Mouse (Mus musculus): Measurements from ENCODE around the gene Gxylt1. TPM values are rescaled to one million over a fixed set of nuclear protein-coding genes. Genes with fewer than 3 reads are reported as not detected.
"Not testable (repeated sequence)": the region's sequence is repeated elsewhere in the genome, so short reads cannot be mapped to it uniquely, and the experiment has no call there.

Gene Gxylt1
- total and polyA plus RNA-seq, 2 experiments from 2014 or later = 3.1 to 4.0 TPM

DNA sequence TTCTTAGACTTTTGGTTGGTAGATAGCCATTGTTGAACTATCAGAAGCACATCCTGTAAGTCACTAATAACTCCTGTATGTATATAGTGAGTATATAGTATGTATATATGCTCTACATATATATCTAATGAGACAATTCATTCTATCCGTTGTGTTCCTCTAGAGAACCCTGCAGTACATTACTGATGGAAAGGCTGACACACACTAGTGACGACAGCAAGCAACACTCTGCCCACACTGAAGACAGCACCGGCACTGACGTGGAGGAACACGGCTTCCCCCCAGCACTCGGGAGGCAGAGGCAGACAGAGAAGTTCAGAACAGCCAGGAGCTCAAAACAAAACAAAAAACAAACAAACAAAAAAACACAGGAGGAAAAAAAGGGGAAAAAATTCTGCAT lies 22.6 kb downstream of the Gxylt1 start:
- Histone ChIP-seq H3K27ac (no peak overlapping the region), H3K4me3 (ENCODE audit: low read length) (no peak overlapping the region), H3K27me3 (ENCODE audit: insufficient read depth, low read length) (no peaks in the 10 kb centered on the region), H3K9ac (replicated peaks; ENCODE audit: low read length) (no peak overlapping the region), H3K4me1 (ENCODE audit: insufficient read depth, low read length) (no peaks in the 10 kb centered on the region), H3K36me3 (ENCODE audit: insufficient read depth, low read length) (peaks cover 17% of the 10 kb centered on the region; the same call in 1 of the 2 replicates), H3K9me3 (ENCODE audit: low read length) (no peaks in the 10 kb centered on the region), H3K4me2 (ENCODE audit: low read depth, low read length) (no peak overlapping the region)
- no peak for TF ChIP-seq CTCF (IDR thresholded peaks at IDR 0.05; ENCODE audit: low read depth)
- 89% methylated on average over 6 of the region's 6 CpGs for WGBS
- no peak for DNase-seq (ENCODE audit: low spot score)
- no peak for ATAC-seq

DNA sequence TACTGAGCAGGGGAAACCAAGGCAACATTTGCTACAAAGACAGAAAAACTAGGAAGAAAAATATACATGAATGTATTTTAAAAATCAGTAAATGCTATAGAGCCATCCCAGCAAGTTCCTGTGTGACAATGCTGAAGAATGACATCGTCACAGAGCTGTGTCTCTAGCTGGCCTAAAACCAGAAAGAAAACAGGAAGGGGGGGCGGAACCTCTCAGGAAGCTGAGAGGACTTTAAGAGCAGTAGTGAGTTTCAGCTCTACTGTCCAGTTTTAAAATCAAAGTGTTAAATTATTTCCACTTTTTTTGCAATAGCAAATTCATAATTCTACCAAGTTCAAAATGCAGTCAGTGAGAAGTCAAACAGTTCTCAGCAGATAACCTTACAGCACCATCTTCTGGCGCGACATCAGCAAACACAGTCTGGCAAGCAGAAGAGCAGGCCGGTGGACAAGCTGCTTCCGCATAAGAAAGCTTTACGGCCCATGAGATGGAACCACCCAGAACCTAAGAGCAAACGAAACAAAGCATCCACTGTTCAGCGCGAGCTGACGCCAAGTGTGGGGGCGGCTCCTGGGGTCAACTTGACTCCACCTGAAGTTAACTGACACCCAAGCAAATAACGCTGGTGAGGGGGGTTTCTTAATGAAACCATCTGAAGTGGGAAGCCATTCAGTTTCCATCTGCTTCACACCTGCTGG lies 23.3 kb downstream of the Gxylt1 start:
- no peaks in the 10 kb centered on the region for H3K4me1 ChIP-seq (ENCODE audit: insufficient read depth, low read length)
- no peak overlapping the region for H3K9ac ChIP-seq (replicated peaks; ENCODE audit: low read length)
- TF ChIP-seq CTCF (IDR thresholded peaks at IDR 0.05; ENCODE audit: low read depth) = peak; percentile 63
- no peaks in the 10 kb centered on the region for H3K9me3 ChIP-seq (ENCODE audit: low read length)
- DNase-seq (ENCODE audit: low spot score) (peak; percentile 66), ATAC-seq (0 out of 2 replicates have a peak, but pooled peaks have one; percentile 47)
- H3K27me3 ChIP-seq (ENCODE audit: insufficient read depth, low read length) = no peaks in the 10 kb centered on the region
- H3K4me2 ChIP-seq (ENCODE audit: low read depth, low read length) = no peak overlapping the region
- H3K36me3 ChIP-seq (ENCODE audit: insufficient read depth, low read length) = peaks cover 10% of the 10 kb centered on the region; the same call in 1 of the 2 replicates
- H3K27ac ChIP-seq = no peak overlapping the region
- WGBS = 61% methylated on average over 13 of the region's 13 CpGs
- H3K4me3 ChIP-seq (ENCODE audit: low read length) = no peak overlapping the region

DNA sequence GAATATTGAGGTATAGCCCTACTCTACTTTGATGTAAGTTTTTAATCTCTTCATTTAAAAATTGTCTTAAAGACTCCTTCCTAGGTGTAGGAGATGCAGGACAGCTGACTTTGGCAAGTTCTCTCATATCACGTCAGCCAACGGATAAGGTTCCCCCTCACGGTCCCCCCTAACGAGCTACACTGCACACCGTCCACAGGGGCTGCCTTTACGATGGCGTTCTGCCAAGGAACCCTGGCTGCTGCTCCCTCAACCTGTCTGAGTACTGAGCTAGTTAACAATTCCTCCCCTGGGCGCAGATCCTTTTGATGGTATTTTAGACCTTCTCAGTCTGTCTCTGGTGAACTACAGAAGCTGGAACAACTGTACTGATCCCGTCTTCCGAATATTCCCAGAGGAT lies 31.8 kb downstream of the Gxylt1 start:
- H3K4me3 ChIP-seq (ENCODE audit: low read length) = no peak overlapping the region
- H3K27ac ChIP-seq = no peak overlapping the region
- H3K4me1 ChIP-seq (ENCODE audit: insufficient read depth, low read length) = no peaks in the 10 kb centered on the region
- H3K36me3 ChIP-seq (ENCODE audit: insufficient read depth, low read length) = no peaks in the 10 kb centered on the region; the same call in 1 of the 2 replicates
- H3K27me3 ChIP-seq (ENCODE audit: insufficient read depth, low read length) = no peaks in the 10 kb centered on the region
- TF ChIP-seq CTCF (IDR thresholded peaks at IDR 0.05; ENCODE audit: low read depth) = no peak
- no peaks in the 10 kb centered on the region for H3K9me3 ChIP-seq (ENCODE audit: low read length)
- no peak for DNase-seq (ENCODE audit: low spot score)
- no peak overlapping the region for H3K9ac ChIP-seq (replicated peaks; ENCODE audit: low read length)
- no peak overlapping the region for H3K4me2 ChIP-seq (ENCODE audit: low read depth, low read length)
- WGBS = 64% methylated on average over 10 of the region's 10 CpGs
- no peak for ATAC-seq

DNA sequence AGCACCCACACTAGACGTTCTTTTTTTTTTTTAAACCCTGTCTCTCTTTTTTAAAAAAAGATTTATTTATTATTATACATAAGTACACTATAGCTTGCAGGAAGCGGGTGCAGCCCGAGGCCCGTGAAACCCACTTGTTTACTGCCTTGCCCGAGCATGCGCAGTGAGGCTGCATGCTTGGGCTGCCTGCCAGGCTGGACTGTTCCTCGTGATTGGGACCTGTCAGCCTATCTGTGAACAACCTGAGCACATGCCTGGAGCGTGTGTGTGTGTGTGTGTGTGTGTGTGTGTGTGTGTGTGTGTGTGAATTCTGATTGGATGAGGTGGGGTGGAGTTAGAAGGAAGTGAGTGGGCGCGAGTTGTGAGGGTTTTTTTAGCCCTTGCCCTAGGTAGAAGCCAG lies 38.5 kb downstream of the Gxylt1 start:
- not testable (repeated sequence) for H3K9ac ChIP-seq (replicated peaks; ENCODE audit: low read length); DNase-seq (ENCODE audit: low spot score); H3K27me3 ChIP-seq (ENCODE audit: insufficient read depth, low read length); ATAC-seq; H3K4me2 ChIP-seq (ENCODE audit: low read depth, low read length); H3K9me3 ChIP-seq (ENCODE audit: low read length); H3K4me1 ChIP-seq (ENCODE audit: insufficient read depth, low read length); H3K36me3 ChIP-seq (ENCODE audit: insufficient read depth, low read length); H3K4me3 ChIP-seq (ENCODE audit: low read length); H3K27ac ChIP-seq
- 93% methylated on average over 10 of the region's 10 CpGs for WGBS

DNA sequence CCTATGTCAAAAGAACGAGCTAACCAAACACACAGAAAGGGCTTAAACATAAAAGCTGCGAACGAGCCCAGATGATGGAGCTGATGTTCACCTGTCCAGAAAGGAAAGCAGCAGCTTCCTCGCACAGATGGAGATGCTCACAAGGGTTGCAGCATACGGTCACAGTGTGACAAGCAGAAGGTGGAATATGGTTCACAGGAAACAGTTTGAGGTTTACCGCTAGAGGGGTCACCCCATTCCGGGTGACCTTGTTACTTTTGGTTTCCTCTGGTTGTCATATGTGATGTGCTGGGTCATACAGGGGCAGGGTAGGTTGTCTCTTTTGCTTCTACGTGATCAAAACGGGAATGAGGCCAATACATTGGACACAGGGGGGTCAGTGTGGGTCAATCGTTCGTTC lies 46.0 kb downstream of the Gxylt1 start:
- Histone ChIP-seq H3K4me1 (ENCODE audit: insufficient read depth, low read length) (no peaks in the 10 kb centered on the region), H3K9ac (replicated peaks; ENCODE audit: low read length) (no peak overlapping the region), H3K36me3 (ENCODE audit: insufficient read depth, low read length) (no peaks in the 10 kb centered on the region), H3K27ac (no peak overlapping the region), H3K9me3 (ENCODE audit: low read length) (no peaks in the 10 kb centered on the region), H3K4me2 (ENCODE audit: low read depth, low read length) (no peak overlapping the region), H3K4me3 (ENCODE audit: low read length) (no peak overlapping the region), H3K27me3 (ENCODE audit: insufficient read depth, low read length) (no peaks in the 10 kb centered on the region)
- WGBS = 76% methylated on average over 11 of the region's 11 CpGs
- TF ChIP-seq CTCF (IDR thresholded peaks at IDR 0.05; ENCODE audit: low read depth) = no peak
- ATAC-seq (no peak), DNase-seq (ENCODE audit: low spot score) (no peak)

DNA sequence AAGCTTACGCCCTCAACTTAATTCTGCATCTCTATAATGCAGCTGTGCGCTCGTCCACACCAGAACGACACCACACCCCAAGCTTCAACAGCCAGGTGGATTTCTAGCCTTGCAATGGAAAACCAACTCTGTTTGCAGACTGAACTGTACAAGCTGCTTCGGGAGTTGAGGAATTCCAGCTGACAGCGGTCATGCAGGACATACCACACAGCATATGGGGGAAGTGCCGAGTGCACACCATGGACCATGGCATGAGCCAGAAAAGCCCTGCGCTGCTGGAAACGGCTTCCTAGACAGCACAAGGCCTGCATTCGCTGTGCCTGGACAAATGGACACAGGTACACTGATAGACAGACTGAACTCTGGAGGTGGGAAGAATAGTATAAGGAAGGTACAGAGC lies 46.6 kb downstream of the Gxylt1 start:
- no peak overlapping the region for H3K9ac ChIP-seq (replicated peaks; ENCODE audit: low read length)
- ATAC-seq = no peak
- H3K36me3 ChIP-seq (ENCODE audit: insufficient read depth, low read length) = no peaks in the 10 kb centered on the region
- no peak overlapping the region for H3K4me3 ChIP-seq (ENCODE audit: low read length)
- no peaks in the 10 kb centered on the region for H3K9me3 ChIP-seq (ENCODE audit: low read length)
- H3K27me3 ChIP-seq (ENCODE audit: insufficient read depth, low read length) = no peaks in the 10 kb centered on the region
- H3K4me1 ChIP-seq (ENCODE audit: insufficient read depth, low read length) = no peaks in the 10 kb centered on the region
- TF ChIP-seq CTCF (IDR thresholded peaks at IDR 0.05; ENCODE audit: low read depth) = no peak
- no peak for DNase-seq (ENCODE audit: low spot score)
- H3K27ac ChIP-seq = no peak overlapping the region
- 86% methylated on average over 10 of the region's 10 CpGs for WGBS
- H3K4me2 ChIP-seq (ENCODE audit: low read depth, low read length) = no peak overlapping the region

DNA sequence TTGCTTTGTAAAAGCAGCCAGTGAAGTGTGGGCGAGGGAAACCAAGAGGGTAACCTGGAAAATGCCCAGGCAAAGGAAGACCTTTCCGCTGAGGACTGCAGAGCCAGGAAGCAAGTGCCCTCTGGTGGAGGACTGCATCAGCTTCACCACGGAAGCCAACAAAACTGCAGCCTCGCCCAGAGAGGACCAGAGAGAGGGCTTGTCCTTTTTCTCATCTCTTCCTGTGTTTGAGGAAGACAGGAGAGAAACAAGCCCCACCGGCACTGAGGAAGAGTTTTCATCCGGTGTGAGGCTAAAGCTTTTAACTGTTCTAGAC lies 47.3 kb downstream of the Gxylt1 start:
- peak; percentile 88 for DNase-seq (ENCODE audit: low spot score)
- H3K27ac ChIP-seq = no peak overlapping the region

More for the DNA sequence above, 47.3 kb downstream of the Gxylt1 start:
- no peak overlapping the region for H3K9ac ChIP-seq (replicated peaks; ENCODE audit: low read length)
- no peak overlapping the region for H3K4me2 ChIP-seq (ENCODE audit: low read depth, low read length)
- ATAC-seq = peak; percentile 71
- no peaks in the 10 kb centered on the region for H3K9me3 ChIP-seq (ENCODE audit: low read length)
- no peak overlapping the region for H3K4me3 ChIP-seq (ENCODE audit: low read length)
- no peaks in the 10 kb centered on the region for H3K36me3 ChIP-seq (ENCODE audit: insufficient read depth, low read length)
- no peaks in the 10 kb centered on the region for H3K27me3 ChIP-seq (ENCODE audit: insufficient read depth, low read length)
- peak; percentile 96 for TF ChIP-seq CTCF (IDR thresholded peaks at IDR 0.05; ENCODE audit: low read depth)
- H3K4me1 ChIP-seq (ENCODE audit: insufficient read depth, low read length) = no peaks in the 10 kb centered on the region
- WGBS = 21% methylated on average over 6 of the region's 6 CpGs
